Mouse (Mus musculus) ES-CJ7 (cell line): Measurements from ENCODE around the gene Rtp4.

Experiments
- DNase-seq: peaks from one replicate; pipeline ENCODE4 v3.0.0; 2011; ENCODE audit warnings: low read depth, low spot score

The Rtp4 gene

GRCm38 (mm10) chr16:23513401-23513800 lies 6.7 kb upstream of the Rtp4 start:
- no peak for DNase-seq

GRCm38 (mm10) chr16:23515766-23516165 lies 4.3 kb upstream of the Rtp4 start:
- DNase-seq: no peak

GRCm38 (mm10) chr16:23516606-23517005 lies 3.5 kb upstream of the Rtp4 start:
- DNase-seq: no peak

DNA sequence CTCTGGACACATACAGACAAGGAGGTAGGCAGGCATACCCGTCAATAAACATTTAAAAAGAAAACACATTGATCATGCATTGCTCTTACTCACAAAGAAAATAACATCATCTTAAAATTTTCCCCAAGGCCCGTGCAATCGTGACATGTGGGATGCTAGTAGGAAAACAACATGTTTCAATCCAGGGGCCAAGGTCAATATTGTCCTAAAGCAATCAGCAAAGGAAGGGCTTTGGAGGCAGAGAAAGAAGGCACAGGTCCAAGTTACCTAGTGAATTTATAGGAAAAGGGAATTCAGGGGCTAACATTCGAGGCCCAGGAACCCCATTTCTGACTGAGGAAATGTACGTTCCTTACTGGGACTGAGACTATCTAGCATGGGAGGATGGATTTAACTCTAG lies 2.9 kb upstream of the Rtp4 start:
- no peak for DNase-seq

GRCm38 (mm10) chr16:23517754-23518566 lies 2.1 kb upstream of the Rtp4 start:
- DNase-seq: no peak

GRCm38 (mm10) chr16:23518567-23519369 lies 1.3 kb upstream of the Rtp4 start:
- no peak for DNase-seq

GRCm38 (mm10) chr16:23519771-23520170 lies 320 bp upstream of the Rtp4 start:
- DNase-seq: no peak

GRCm38 (mm10) chr16:23521092-23521491 lies 1.0 kb downstream of the Rtp4 start:
- DNase-seq: no peak

DNA sequence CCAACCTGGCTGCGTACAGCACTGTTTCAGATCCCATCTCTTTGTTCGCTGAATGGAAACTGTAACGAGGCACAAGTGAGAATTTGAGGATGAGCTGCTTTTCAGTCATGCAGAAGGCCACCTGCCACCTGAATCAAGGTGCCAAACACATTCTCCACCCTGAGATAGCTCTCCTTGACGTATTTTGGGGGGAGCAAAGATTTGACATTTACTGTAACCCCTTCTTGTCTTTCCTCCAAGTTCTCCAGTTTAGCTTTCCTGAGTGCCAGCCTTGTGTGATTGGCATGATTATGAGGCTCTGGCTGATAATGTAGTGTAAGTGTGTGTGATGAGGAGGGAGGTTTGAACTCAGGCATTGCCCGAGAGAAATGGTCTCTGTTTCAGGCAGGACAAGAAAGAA lies 2.0 kb downstream of the Rtp4 start:
- no peak for DNase-seq

DNA sequence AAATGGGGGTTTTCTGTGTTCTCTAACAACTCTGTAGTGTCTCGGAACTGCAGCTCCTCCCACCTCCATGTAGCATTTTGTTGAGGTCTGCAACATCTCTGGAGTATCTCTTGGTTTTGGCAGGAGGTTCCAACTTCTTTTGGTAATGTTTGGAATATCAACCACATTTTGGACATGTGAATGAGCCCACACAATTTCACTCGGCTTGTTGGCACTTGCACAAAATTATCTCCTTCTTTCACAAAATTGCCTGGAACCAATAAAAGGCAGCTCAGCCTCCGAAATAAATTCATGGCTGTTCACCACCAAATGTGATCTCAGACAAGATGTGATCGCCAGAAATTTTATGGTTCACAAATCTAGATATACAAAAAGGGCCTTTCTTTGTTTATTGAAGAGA lies 9.1 kb downstream of the Rtp4 start:
- DNase-seq: no peak

DNA sequence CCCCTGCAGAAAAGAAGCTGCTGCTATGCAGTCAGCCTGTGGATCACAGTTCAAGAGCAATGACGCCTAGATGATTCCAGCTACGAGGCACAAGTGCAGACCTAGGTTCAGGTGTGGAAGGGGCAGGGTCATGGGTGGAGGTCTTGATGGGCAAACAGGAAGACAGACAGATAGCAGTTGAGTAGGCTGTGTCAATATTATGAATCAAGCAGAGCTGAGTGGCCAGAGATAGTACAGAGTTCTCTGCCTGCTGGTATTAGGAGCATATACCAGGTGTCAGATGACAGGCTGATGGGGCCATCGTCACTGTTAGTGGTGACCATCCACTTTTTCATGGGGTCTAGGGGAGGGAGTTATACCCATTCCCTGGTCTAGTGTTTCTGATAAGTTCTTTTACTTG lies 13.6 kb downstream of the Rtp4 start:
- DNase-seq: no peak

DNA sequence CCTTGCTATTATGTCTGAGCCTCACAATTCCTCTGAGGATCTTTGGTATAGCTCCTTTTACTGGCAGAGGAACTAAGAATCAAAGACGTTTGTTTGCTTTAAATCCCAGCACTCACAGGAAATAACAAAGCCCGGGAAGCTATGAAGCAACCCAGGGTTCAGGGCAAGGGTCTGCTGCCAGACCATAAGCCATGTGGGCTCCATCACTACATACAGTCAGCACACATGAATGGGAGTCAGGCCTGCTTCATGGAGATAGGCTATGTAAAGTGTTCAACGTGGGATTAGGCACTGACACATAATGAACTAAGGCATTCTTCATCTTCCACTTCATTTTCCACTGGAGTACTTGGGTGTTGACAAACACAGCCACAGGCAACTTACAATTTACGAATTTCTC lies 21.0 kb downstream of the Rtp4 start:
- no peak for DNase-seq

DNA sequence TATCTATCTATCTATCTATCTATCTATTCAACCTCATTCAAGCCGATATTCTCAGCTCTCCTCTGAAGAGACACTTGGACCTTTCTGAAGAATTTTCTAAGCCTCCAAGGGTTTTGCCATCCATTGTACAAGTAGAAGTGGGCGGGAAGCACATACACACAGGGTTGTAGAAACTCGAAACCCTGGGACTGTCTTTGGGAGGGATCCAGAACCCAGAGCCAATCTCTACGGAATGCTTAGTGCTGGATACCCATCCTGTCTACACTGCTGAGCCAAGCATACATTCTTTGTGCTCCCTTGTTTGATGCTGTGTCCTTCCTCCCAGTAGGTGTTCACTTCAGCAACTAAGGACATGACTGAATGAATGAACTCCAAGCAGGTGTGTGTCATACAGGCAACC lies 22.8 kb downstream of the Rtp4 start:
- DNase-seq: no peak

DNA sequence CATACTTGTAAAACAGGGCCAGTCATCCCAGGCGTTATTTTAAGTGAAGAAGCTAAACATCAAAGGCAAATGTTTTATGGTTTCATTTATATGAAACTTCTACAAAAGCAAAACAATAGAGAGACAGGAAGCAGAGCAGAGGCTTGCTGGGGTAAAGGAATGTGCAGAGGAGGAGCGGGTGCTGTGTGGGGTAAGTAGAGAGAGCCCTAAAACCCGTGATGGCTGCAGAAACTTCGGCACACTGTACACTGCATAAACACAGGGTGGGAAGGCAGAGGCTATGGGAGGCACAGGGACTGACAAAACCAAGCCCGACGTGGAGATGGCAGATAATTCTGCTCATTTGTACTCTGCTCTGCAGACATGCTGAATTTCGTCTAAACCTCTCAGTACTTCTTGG lies 24.3 kb downstream of the Rtp4 start:
- no peak for DNase-seq

GRCm38 (mm10) chr16:23547783-23548182 lies 27.7 kb downstream of the Rtp4 start:
- peak; percentile 11 for DNase-seq

DNA sequence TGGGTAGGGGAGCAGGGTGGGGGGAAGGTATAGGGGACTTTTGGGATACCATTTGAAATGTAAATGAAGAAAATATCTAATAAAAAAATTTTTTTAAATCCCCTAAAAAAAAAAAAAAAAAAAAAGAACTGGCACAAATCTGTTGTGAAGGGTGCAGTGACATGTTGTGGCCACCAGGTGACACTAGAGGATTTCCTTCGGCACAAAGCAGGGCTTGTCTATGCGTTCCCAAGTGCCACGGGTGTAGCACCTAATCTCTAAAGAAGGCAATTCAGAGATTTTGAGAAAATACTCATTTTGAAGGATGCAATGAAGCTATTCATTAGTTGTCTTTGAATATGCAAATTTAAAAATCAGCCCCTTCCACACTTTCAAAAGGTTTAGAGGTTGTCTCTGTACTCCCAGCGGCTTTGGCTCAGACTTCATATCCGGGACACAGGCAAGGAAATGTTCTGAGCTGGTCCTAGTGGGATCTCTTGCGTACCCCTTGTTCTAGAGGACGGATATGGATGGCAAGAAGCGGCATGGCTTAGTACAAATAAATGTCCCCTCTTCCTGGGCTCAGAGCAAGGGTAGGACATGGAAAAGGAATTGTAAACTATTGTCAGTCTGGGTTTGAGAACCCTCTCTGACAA lies 30.4 kb downstream of the Rtp4 start:
- peak; percentile 65 for DNase-seq

GRCm38 (mm10) chr16:23550981-23551582 lies 31.0 kb downstream of the Rtp4 start:
- no peak for DNase-seq

DNA sequence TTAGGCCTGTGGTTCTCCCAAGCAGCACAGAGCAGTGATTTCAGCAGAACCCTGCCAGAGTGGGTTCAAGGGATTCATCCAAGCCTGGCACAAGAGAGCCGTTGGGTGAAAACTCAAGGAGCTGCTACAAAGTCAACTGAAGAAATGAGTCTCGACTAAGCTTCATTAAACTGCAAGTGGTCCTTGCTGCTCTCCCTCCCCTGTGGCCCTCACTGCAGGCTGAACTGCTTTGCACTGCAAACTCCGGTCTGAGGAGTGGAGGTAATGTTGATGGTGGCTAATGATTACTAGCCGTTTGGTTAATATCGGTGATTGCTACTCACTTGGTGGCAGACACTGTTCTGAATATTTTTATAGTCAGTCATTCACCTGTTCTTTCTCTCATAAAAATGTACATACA lies 34.6 kb downstream of the Rtp4 start:
- DNase-seq: no peak

- DNase-seq: no peak
These were observed 37.1 kb downstream of the Rtp4 start for GRCm38 (mm10) chr16:23557195-23557594.

DNA sequence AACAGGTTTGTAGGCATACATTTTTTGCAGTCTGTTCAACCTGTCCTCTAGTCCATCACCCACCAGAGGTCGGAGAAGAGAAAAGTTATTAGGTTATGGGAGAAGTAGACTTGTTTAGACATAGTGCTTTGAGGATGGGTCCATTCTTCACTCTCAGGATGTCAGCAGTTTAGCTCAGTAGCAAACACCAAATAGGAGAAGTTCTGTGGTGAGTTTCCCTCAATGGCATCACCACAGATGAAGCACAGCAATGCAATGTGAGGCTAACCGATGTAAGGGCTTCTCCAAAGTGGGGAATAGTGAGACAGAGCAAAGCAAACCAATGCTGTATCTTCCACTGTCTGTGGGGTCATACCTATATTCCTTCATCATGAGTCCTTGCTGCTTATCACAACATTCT lies 37.6 kb downstream of the Rtp4 start:
- no peak for DNase-seq

GRCm38 (mm10) chr16:23568369-23568958 lies 48.4 kb downstream of the Rtp4 start:
- DNase-seq: no peak

DNA sequence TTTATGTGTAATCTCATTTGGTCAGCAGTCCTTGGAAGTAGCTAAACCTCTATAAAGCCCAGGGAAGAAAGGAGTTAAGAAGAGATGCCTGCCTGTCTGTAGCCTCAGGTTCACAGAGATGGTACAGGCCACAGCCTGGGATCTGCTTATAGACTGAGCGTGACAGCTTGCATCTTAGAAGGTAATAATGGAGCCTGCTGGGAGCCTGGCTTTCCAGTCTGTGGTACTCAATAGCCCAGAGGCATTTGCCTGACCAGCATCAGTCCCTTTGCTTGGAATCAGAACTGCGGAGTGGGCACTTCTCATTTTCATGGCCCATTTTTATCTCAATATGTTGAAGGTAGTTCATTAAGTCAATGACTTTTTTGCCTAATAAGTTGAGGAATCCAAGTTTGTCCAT lies 54.5 kb downstream of the Rtp4 start:
- DNase-seq: no peak
